Mouse (Mus musculus): ENCODE measurements around the gene Serpinb7.

The Serpinb7 gene

GRCm38 (mm10) chr1:107399355-107399754, at the start of gene Serpinb7:
Gene Serpinb7, plus strand, starts transcription at chr1:107399655.
- no peak for DNase-seq (ENCODE audit: low spot score in 2 of 2)

- DNase-seq (ENCODE audit: low spot score in 2 of 2), result no peak
Measured at GRCm38 (mm10) chr1:107350392-107350791, 49.1 kb upstream of the Serpinb7 start.

- no peak for DNase-seq (ENCODE audit: low spot score in 2 of 2)
Measured at GRCm38 (mm10) chr1:107351115-107351514, 48.3 kb upstream of the Serpinb7 start.

GRCm38 (mm10) chr1:107353046-107353445, 46.4 kb upstream of the Serpinb7 start:
- DNase-seq (ENCODE audit: low spot score in 2 of 2), result no peak

- DNase-seq (ENCODE audit: low spot score in 2 of 2), result no peak
Measured at GRCm38 (mm10) chr1:107360898-107361297, 38.6 kb upstream of the Serpinb7 start, which contains the start of gene Serpinb11. Gene Serpinb11, plus strand, starts transcription at chr1:107361198.

- DNase-seq (ENCODE audit: low spot score in 2 of 2), result no peak
Measured at GRCm38 (mm10) chr1:107365973-107366372, 33.5 kb upstream of the Serpinb7 start.

GRCm38 (mm10) chr1:107368944-107369343, 30.5 kb upstream of the Serpinb7 start:
- DNase-seq (ENCODE audit: low spot score in 2 of 2), result no peak

GRCm38 (mm10) chr1:107376952-107377351, 22.5 kb upstream of the Serpinb7 start:
- no peak for DNase-seq (ENCODE audit: low spot score in 2 of 2)

- no peak for DNase-seq (ENCODE audit: low spot score in 2 of 2)
Measured at GRCm38 (mm10) chr1:107378368-107378767, 21.1 kb upstream of the Serpinb7 start.

- no peak for DNase-seq (ENCODE audit: low spot score in 2 of 2)
Measured at GRCm38 (mm10) chr1:107381491-107381890, 18.0 kb upstream of the Serpinb7 start.

GRCm38 (mm10) chr1:107382404-107382803, 17.1 kb upstream of the Serpinb7 start:
- no peak for DNase-seq (ENCODE audit: low spot score in 2 of 2)

GRCm38 (mm10) chr1:107384532-107384931, 14.9 kb upstream of the Serpinb7 start:
- no peak for DNase-seq (ENCODE audit: low spot score in 2 of 2)

- no peak for DNase-seq (ENCODE audit: low spot score in 2 of 2)
Measured at GRCm38 (mm10) chr1:107389753-107390152, 9.7 kb upstream of the Serpinb7 start.

- no peak for DNase-seq (ENCODE audit: low spot score in 2 of 2)
Measured at GRCm38 (mm10) chr1:107397481-107397880, 2.0 kb upstream of the Serpinb7 start.

GRCm38 (mm10) chr1:107402082-107402481, 2.6 kb downstream of the Serpinb7 start:
- DNase-seq (ENCODE audit: low spot score in 2 of 2), result no peak

GRCm38 (mm10) chr1:107414650-107415049, 15.2 kb downstream of the Serpinb7 start:
- no peak for DNase-seq (ENCODE audit: low spot score in 2 of 2)

- no peak for DNase-seq (ENCODE audit: low spot score in 2 of 2)
Measured at GRCm38 (mm10) chr1:107422487-107422886, 23.0 kb downstream of the Serpinb7 start.

GRCm38 (mm10) chr1:107431253-107431652, 31.8 kb downstream of the Serpinb7 start:
- no peak for DNase-seq (ENCODE audit: low spot score in 2 of 2)

GRCm38 (mm10) chr1:107435528-107435927, 36.1 kb downstream of the Serpinb7 start:
- DNase-seq (ENCODE audit: low spot score in 2 of 2), result no peak

- no peak for DNase-seq (ENCODE audit: low spot score in 2 of 2)
Measured at GRCm38 (mm10) chr1:107439462-107439861, 40.0 kb downstream of the Serpinb7 start.

GRCm38 (mm10) chr1:107445352-107445751, 45.9 kb downstream of the Serpinb7 start:
- DNase-seq (ENCODE audit: low spot score in 2 of 2), result no peak

GRCm38 (mm10) chr1:107447228-107447931, 47.9 kb downstream of the Serpinb7 start:
- DNase-seq (ENCODE audit: low spot score in 2 of 2), result no peak

GRCm38 (mm10) chr1:107479909-107480308, 80.5 kb downstream of the Serpinb7 start:
- DNase-seq (ENCODE audit: low spot score in 2 of 2), result no peak

GRCm38 (mm10) chr1:107481452-107481851, 82.0 kb downstream of the Serpinb7 start:
- DNase-seq (ENCODE audit: low spot score in 2 of 2), result peak; percentile 33 to 76

Data from frontal cortex, postnatal 10 days (tissue).